Mouse (Mus musculus): ENCODE measurements at regions not wholly inside any gene's neighbourhood (a gene's known extent, or its start where the extent isn't known, plus 50 kb on each side); places are given as distances from the start of the nearest gene placed in this dataset.
A peak's percentile ranks its signal among the peaks of the same experiment; 100 is the strongest.

DNA sequence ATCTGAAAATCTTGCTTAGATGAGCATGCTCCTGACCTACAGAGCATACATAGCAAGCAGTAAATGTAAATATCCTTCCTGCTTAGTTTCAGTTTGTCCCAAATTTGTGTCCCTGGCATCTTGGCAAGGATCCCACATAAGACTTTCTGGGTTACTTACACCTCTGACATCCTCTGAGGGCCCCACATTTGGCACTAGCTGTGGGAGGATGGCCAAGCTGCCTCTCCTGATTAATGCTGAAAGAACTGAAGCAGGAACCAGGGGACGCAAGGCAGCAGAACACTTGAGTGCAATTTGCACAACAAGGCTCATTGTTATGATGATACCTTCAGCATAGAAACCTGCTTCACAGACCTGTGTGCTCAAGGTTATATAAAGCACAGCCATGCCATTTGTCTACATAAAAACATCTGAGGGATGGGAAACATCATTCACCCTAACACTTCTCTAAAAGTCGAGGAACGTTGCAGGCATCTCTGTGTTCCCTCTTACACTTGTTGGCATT is 441.7 kb downstream of the Adam3 start:
- DNase-seq, result no peak

DNA sequence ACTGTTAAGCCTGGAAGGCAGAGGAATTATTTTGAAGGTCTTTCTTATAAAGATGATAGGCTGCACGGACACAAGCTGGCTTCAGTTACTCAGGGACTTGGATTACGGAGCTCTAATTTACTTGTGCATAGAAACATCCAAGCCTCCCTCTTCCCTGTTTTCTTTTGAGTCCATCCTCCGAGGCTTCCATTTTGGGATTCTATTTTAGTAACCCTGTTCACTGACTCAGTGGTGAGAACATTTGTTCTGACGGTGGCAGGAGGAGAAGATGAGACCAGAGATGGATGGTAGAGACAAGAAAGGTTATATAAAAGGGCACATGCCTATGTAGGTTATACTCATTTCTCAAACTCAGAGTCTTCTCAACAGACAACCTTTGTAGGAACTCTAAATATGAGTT is 445.4 kb downstream of the Adam3 start:
- no peak for DNase-seq

DNA sequence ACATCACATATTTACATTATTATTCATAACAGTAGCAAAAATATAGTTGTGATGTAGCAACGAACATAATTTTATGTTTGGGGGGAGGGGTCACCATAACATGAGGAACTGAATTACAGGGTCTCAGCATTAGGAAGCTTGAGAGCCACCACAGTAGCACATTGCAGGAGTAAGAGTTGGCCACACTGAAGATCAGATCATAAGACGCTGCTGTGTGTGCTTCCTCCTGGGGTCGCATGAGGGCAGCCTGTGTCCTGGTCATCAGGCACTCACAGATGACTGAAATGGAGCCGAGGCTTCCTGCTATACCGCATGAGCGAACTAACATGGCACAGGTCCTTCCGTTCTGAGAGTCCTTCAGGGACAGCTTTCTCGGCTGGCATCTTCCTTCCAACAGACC is 447.3 kb downstream of the Adam3 start:
- peak; percentile 88 for DNase-seq

DNA sequence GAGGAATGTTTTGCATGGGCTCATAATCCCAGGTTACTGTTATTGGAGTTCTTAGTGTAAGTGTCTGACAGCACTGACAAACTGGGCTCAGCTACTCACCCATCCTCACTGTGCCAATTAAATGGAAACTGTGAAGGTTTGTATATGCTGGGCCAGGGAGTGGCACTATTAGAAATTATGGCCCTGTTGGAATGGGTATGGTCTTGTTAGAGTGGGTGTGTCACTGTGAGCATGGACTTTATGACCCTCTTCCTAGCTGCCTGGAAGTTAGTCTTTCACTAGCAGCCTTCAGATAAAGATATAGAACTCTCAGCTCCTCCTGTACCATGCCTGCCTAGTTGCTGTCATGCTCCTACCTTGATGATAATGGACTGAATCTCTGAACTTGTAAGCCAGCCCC is 464.3 kb downstream of the Adam3 start:
- DNase-seq, result no peak

DNA sequence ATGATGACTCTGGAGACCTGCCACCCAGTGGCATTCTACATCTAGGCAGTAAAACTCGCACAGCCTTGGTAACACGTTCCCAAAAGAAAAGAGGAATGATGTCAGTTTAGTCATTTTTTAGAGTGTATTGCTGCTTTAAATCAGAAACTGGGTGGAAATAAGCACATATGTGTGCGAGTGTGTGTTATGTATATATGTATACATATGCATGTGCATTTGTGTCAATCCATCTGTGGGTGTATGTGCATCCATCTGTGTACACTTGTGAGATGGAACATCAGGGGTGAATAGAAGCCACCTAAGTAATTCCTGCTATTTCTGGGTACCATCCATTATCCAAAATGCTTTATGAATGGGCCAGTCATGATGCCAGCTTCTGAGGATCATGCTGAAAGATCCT is 467.0 kb downstream of the Adam3 start:
- no peak for DNase-seq

DNA sequence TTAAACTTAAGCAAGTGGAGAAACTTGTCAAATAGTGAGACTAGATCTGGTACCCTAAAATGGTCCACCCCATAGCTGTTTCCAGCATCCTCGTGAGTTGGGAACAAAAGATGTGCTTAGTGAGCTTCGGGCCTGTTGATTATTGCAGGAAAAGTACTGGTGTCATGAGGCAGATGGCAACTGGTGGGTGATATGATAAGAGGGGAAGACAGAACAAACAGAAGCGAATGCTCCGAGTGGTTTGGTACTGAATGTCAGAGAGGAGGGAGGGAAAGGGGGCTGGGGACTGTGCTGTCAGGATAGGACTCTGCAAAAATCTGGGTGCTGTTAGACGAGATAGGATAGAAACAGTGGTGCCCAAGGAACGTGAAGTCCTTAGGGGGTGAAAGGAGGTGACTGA is 483.4 kb downstream of the Adam3 start:
- DNase-seq, result no peak

DNA sequence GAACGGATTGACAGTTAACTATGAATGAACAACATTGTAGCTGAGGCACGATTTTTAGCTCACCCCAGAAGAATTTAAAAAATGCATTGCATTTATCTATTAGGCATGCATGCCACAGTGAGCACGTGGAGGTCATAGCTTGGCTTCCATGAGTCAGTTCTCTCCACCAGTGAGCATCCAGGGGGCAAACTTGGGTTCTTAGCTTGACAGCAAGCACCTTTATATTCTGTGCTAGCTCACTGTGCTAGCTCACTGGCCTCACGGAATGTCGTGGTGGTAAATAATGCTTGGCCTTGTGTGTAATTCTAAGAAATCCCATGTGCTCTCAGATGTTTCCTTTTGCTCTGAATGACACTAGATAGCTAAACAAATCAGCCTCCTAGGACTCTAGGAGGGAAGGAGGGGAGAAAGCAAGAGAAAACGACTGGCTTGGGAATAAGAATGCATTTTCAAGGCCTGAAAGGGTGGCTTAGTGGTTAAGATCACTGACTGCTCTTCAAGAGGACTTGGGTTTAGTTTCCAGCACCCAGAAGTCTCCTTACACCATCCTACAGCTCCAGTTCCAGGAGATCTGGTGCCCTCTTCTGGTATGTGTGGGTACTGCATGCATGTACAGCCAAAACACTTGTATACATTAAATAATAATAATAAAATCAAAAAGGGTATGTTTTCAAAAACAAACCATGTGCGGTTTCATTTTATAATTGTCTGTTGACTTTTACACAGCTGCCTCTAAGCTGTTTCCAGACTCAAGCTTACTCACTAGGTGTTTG is 485.3 kb downstream of the Adam3 start:
- no peak for DNase-seq

DNA sequence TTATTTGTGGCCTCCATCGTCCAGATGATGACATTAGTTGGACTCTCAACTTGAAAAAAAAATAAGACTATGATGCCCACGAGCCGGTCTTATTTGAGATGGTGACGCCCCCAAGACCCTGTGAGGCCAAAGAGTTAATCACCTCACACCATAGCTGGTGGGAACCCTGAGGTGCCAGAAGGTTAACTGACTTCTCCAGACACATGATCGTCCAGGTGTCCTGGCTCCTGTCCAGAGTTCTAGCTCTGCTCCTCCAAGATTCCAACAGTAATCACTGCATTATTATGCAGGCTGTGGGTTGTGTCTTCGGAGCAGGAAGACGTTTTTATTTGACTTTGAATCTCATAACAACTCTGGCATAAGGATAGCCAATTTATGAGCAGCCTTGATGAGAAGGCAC is 490.7 kb downstream of the Adam3 start:
- no peak for DNase-seq

DNA sequence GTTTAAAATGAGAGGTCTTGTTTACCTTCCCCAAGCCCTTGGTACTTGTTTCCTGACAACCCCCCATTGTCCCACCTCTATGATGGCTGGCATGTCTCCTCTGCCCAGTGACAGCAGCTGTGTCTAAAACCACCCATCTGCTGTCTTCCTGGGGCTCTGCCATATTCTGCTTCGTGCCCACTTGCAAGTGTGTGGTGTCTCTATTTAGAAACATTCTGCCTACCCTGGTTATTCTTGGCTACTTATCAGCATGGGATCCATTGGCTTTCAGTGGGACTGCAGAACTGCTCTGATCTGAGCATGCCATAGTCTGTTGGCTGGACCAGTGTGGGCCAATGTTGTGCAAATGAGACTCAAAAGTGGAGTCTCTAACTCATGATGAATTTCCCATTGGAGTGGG is 497.5 kb downstream of the Adam3 start:
- DNase-seq, result peak; percentile 92

DNA sequence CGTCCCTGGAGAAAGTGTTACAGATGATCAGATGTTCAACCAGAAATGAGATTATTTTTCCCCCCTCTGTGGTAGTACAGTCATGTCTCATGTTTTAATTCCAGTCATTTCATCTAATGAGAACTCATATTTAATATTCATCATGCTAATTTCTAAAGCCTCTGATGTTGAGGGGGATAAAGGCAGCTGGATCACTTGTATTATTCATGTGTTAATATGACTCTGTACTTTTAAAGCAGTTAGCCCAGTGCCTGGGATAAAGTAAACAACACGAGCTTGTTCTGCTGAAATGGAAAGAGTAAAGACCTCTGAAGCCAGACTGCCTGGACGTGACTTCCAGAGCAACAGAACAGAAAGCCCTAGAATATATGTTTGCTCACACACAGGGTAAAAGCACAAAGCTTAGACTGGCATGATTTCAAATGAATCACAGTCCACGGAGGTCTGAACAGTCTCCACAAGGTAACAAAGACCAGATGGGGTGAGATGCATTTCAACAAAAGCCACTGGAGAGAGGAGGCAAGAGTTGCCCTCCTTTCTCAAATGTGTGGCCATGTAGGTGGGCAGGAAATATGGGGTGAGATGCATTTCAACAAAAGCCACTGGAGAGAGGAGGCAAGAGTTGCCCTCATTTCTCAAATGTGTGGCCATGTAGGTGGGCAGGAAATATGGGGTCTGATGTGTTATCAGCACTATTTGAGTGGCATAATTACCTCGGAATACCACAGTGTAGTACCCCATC is 498.1 kb downstream of the Adam3 start:
- DNase-seq, result no peak

DNA sequence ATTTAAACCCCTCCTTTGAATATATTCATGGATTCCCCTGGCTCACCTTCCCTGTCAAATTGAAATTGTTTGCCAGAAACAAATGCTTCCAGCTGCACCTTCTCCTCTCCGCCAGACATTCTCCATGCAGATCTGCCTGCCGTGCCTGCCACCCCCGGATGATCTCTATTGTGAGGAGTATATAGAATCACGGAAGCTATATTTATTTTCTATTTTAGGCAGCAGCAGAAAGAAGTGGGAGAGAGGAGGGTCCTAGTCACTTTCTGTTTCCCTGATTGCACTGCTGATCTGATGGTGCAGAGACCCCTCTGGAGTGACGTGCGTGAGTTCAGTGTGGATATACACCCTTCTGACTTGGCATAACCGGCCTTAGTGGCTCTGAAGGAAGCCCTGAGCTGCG is 505.4 kb downstream of the Adam3 start:
- no peak for DNase-seq

DNA sequence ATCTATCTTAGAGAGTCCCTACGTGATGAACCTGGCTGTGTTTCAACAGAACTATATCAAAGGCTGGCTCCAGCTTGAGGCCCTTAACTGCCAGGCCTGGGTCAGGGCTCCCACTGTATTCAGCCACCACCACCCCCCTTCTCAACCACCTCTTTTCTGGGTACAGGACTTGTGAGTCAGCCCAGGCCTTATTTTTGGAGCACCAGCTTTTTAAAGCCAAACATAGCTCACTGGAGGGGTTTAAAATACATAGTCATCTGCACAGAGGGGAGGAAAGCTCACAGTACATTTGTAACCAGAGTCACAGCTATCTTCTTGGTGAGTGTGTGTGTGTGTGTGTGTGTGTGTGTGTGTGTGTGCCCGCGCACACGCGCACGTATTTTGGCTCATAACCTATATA is 509.0 kb downstream of the Adam3 start:
- DNase-seq, result no peak

DNA sequence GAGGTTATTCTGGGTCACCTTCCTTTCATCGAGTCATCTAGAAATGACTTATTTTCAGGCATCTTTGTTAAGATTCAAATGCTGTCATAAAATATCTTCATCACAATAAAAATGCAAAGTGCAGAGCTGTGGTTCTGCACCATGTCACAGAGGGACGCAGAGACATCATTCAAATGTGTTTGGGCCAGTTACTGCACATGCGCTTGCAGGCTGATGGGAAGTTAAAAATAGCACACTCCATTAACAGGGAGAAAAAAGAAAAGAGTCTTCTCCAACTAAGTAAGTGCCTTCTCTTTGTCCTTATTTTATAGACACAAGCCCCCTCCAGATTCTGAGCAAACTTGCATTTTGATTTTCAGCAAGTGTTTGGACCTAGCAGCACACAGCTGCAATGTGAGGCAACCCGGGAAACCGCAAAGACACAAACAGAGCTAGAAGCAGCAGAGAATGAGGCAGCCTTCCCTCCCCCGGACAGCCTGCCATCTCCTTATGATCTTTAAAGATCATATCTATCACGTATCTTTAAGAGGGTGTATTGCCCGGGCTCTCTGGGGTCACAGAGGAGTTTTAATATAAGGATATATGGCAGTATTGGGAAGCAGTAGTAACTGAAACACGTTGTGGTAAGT is 510.0 kb downstream of the Adam3 start:
- DNase-seq, result peak; percentile 85

DNA sequence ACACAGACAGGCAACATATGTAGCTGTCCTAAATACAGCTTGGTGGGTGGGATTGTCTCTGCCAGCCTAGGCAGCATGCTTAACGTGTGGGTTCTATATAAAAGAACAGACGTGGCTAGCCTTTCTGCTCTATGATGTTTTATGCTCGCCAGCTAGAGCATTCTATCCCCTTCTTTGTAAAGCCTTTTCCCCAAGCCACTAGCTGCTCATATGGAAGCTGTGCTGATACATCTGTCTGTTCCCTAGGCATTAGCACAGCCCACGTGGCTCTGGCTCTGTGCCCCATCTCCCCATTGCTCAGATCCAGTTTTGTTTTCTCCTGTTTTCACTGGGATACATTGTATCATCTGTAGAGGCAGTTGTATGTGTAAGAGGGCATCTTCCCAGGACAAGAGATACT is 511.3 kb downstream of the Adam3 start:
- DNase-seq, result peak; percentile 45

DNA sequence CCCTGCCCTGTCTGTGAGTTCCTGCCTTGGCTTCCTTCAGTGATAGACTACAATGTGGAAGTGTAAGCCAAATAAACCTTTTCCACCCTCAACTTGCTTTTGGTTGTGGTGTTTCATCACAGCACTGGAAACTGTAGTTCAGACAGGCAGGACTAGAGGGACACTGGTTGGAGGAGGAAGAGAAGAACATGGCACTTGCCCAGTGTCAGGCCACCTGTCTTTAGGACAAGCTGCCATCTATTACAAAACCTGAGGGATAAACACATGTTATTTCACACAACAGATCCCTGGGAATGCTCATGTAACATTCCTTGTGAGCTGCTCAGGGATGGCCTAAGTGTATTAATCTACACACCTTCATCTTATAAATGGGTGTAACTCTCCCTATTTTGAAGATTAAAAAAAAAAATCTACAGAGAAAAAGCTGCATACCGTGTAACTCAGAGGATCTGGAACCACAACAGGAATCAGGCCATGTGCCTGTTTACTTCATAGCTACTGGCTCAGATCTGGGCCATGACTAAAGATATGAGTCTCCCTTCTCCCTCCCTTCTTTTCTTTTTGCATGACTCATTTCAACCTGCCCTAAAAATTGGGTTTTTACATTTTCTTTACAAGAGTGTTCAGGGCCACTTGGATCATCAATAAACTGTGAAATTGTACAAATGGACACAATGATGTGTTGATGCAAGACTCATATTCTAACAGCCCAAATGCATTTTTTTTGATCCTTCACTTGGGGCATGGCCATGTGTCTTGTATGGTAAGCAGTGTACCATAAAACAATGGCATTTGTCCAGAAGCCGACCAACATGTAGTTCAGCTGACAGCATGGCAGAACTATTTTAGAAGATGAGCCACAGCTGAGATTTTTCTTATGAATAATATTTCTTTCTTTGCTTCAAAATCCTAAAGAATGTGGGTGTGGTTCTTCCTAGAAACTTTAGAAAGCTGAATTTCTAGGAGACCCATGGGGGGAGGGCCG is 513.1 kb downstream of the Adam3 start:
- peak; percentile 71 for DNase-seq

DNA sequence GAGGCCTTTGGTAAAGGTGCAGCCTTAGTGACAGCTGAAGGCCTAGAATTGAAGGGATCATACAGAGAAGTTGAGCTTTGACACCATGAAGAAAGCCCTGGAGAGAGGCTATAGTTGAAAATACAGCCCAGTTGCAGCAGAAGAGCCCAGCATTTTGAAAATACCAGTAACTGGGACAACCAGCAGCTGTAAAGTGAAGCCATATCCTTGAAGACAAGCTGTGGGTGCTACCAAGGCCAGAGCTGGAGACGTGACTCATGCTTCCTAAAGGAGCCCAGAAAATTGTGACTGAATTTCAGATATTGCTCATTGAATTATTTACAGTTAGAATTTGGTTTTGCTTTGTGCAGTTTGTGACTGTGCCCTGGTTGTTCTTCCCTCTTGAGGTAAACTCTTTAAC is 514.6 kb downstream of the Adam3 start:
- peak; percentile 70 for DNase-seq
